Mouse (Mus musculus) brain, embryonic 14.5 days (tissue): Measurements from ENCODE around the gene Acat3.

Experiments
- CTCF ChIP-seq: fragments of 200-500 bp; IDR thresholded peaks from 2 replicates; pipeline ENCODE4 v1.5.1; 2012; ENCODE audit warnings: inconsistent platforms, mild to moderate bottlenecking, moderate library complexity, borderline replicate concordance; ENCODE audit not compliant: insufficient read depth, insufficient read length; ENCODE audit errors: extremely low read depth
- POLR2A ChIP-seq: fragments of 200-500 bp; IDR thresholded peaks from 2 replicates; pipeline ENCODE4 v1.6.1; 2012; ENCODE audit warnings: mild to moderate bottlenecking, inconsistent platforms, borderline replicate concordance; ENCODE audit not compliant: poor library complexity, insufficient read depth, insufficient read length, severe bottlenecking; ENCODE audit errors: extremely low read depth

DNA sequence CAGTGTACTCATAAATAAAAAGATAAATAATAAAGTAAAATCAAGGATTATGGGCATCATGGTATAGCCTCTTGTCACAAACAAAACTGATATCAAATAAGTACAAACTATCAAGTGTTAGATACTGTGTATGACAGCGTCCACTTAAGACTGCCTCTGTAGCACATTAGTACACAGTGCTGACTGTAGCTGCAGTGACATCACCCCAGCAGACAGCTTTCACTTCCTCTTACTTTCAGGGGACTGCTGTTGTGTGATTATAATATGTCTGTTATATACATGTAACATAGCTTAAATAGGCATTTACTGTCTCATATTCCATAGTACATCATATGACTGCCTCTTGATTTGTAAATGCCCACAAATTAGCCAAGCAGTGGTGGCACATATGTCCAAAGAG, 19.3 kb downstream of the Acat3 start:
- TF ChIP-seq POLR2A (no peak), CTCF (no peak)
